Mouse (Mus musculus): ENCODE measurements around the gene Hist1h2bf. TPM values are rescaled to one million over a fixed set of nuclear protein-coding genes. Genes with fewer than 3 reads are reported as not detected.
A peak's percentile ranks its signal among the peaks of the same experiment; 100 is the strongest.
"Not testable (repeated sequence)": the region's sequence is repeated elsewhere in the genome, so short reads cannot be mapped to it uniquely, and the experiment has no call there.

The Hist1h2bf gene
- polyA plus RNA-seq, 1 experiment = 7.9 TPM

GRCm38 (mm10) chr13:23572218-23573033, 1.6 kb downstream of the Hist1h2bf start:
- Histone ChIP-seq H3K27ac (ENCODE audit: insufficient read depth, low read depth, low read length) (peak overlapping the region; percentile 75), H3K4me1 (ENCODE audit: control insufficient read depth, insufficient read depth, low read length) (peaks cover 13% of the 10 kb centered on the region), H3K4me3 (ENCODE audit: insufficient read depth, low read length) (no peak overlapping the region; the same call in 1 of the 2 replicates)
- TF ChIP-seq POLR2A (IDR thresholded peaks at IDR 0.05; ENCODE audit: borderline replicate concordance, low read depth, low read length) (no peak), CTCF (IDR thresholded peaks at IDR 0.05; ENCODE audit: low read depth, low read length) (no peak)

GRCm38 (mm10) chr13:23571504-23572217, 2.3 kb downstream of the Hist1h2bf start:
- peak overlapping the region; percentile 57 for H3K4me3 ChIP-seq (ENCODE audit: insufficient read depth, low read length)
- not testable (repeated sequence) for H3K4me1 ChIP-seq (ENCODE audit: control insufficient read depth, insufficient read depth, low read length)
- peak overlapping the region; percentile 75 for H3K27ac ChIP-seq (ENCODE audit: insufficient read depth, low read depth, low read length)

- Histone ChIP-seq H3K4me1 (ENCODE audit: control insufficient read depth, insufficient read depth, low read length) (peaks cover 5% of the 10 kb centered on the region), H3K27ac (ENCODE audit: insufficient read depth, low read depth, low read length) (peak within 1 kb of the TSS; percentile 83), H3K4me3 (ENCODE audit: insufficient read depth, low read length) (peak within 1 kb of the TSS; percentile 57)
- TF ChIP-seq CTCF (IDR thresholded peaks at IDR 0.05; ENCODE audit: low read depth, low read length) (no peak), POLR2A (IDR thresholded peaks at IDR 0.05; ENCODE audit: borderline replicate concordance, low read depth, low read length) (no peak)
Measured at GRCm38 (mm10) chr13:23571022-23571503, 2.9 kb downstream of the Hist1h2bf start, which contains the start of the genes Hist1h2ae and Hist1h2bg. Gene Hist1h2ae (minus strand): TSS chr13:23571220. Gene Hist1h2bg (plus strand): TSS chr13:23571396.

- peak overlapping the region; percentile 42 for H3K4me3 ChIP-seq (ENCODE audit: insufficient read depth, low read length)
- H3K27ac ChIP-seq (ENCODE audit: insufficient read depth, low read depth, low read length) = peak overlapping the region; percentile 83
- H3K4me1 ChIP-seq (ENCODE audit: control insufficient read depth, insufficient read depth, low read length) = not testable (repeated sequence)
Measured at GRCm38 (mm10) chr13:23570261-23571021, 3.6 kb downstream of the Hist1h2bf start.

- Histone ChIP-seq H3K4me3 (ENCODE audit: insufficient read depth, low read length) (no peak overlapping the region), H3K4me1 (ENCODE audit: control insufficient read depth, insufficient read depth, low read length) (peaks cover 23% of the 10 kb centered on the region), H3K27ac (ENCODE audit: insufficient read depth, low read depth, low read length) (no peak overlapping the region; the same call in 1 of the 2 replicates)
- no peak for TF ChIP-seq CTCF (IDR thresholded peaks at IDR 0.05; ENCODE audit: low read depth, low read length)
- no peak for TF ChIP-seq POLR2A (IDR thresholded peaks at IDR 0.05; ENCODE audit: borderline replicate concordance, low read depth, low read length)
Measured at GRCm38 (mm10) chr13:23564482-23564881, 9.5 kb downstream of the Hist1h2bf start.

GRCm38 (mm10) chr13:23562699-23563462, 11.1 kb downstream of the Hist1h2bf start:
- TF ChIP-seq CTCF (IDR thresholded peaks at IDR 0.05; ENCODE audit: low read depth, low read length) = no peak
- TF ChIP-seq POLR2A (IDR thresholded peaks at IDR 0.05; ENCODE audit: borderline replicate concordance, low read depth, low read length) = no peak

GRCm38 (mm10) chr13:23561883-23562659, 11.9 kb downstream of the Hist1h2bf start, which contains the start of gene Hist1h3e:
Gene Hist1h3e (minus strand): TSS chr13:23562369.
- Histone ChIP-seq H3K27ac (ENCODE audit: insufficient read depth, low read depth, low read length) (peak within 1 kb of the TSS; percentile 99), H3K4me3 (ENCODE audit: insufficient read depth, low read length) (peak within 1 kb of the TSS; percentile 56), H3K4me1 (ENCODE audit: control insufficient read depth, insufficient read depth, low read length) (peaks cover 23% of the 10 kb centered on the region)
- TF ChIP-seq POLR2A (IDR thresholded peaks at IDR 0.05; ENCODE audit: borderline replicate concordance, low read depth, low read length) = peak; percentile 91

More at GRCm38 (mm10) chr13:23562699-23563462, 11.1 kb downstream of the Hist1h2bf start:
- Histone ChIP-seq H3K4me1 (ENCODE audit: control insufficient read depth, insufficient read depth, low read length) (peaks cover 23% of the 10 kb centered on the region), H3K4me3 (ENCODE audit: insufficient read depth, low read length) (peak overlapping the region; percentile 35), H3K27ac (ENCODE audit: insufficient read depth, low read depth, low read length) (peak overlapping the region; percentile 99)

- Histone ChIP-seq H3K27ac (ENCODE audit: insufficient read depth, low read depth, low read length) (peak overlapping the region; percentile 76), H3K4me1 (ENCODE audit: control insufficient read depth, insufficient read depth, low read length) (peaks cover 26% of the 10 kb centered on the region), H3K4me3 (ENCODE audit: insufficient read depth, low read length) (peak overlapping the region; percentile 56)
Measured at GRCm38 (mm10) chr13:23561531-23561882, 12.5 kb downstream of the Hist1h2bf start.

GRCm38 (mm10) chr13:23560699-23561098, 13.3 kb downstream of the Hist1h2bf start:
- not testable (repeated sequence) for H3K4me3 ChIP-seq (ENCODE audit: insufficient read depth, low read length); H3K27ac ChIP-seq (ENCODE audit: insufficient read depth, low read depth, low read length)
- peaks cover 26% of the 10 kb centered on the region for H3K4me1 ChIP-seq (ENCODE audit: control insufficient read depth, insufficient read depth, low read length)

Measured in bone marrow macrophage, adult 2 months (primary cell).